Mouse (Mus musculus): ENCODE measurements around the gene Chst4. TPM values are rescaled to one million over a fixed set of nuclear protein-coding genes. Genes with fewer than 3 reads are reported as not detected.

Gene Chst4
- polyA plus RNA-seq, 1 experiment from 2014 or later: 0.60 TPM

GRCm38 (mm10) chr8:109983944-109984343, 55.6 kb downstream of the Chst4 start:
- Histone ChIP-seq H3K27me3 (replicated peaks) (0 out of 2 replicates have a peak, but pooled peaks cover 3% of the 10 kb centered on the region), H3K4me1 (replicated peaks) (no peaks in the 10 kb centered on the region), H3K4me3 (no peak overlapping the region), H3K9ac (no peak overlapping the region), H3K9me3 (replicated peaks) (no peaks in the 10 kb centered on the region), H3K27ac (ENCODE audit: poor library complexity, severe bottlenecking) (no peak overlapping the region), H3K4me2 (no peak overlapping the region), H3K36me3 (no peaks in the 10 kb centered on the region)
- no peak for ATAC-seq (ENCODE audit: insufficient number of reproducible peaks, low FRiP score)
- WGBS: 41% methylated on average over 5 of the region's 5 CpGs

GRCm38 (mm10) chr8:109982386-109983105, 57.0 kb downstream of the Chst4 start:
- no peaks in the 10 kb centered on the region for H3K36me3 ChIP-seq
- ATAC-seq (ENCODE audit: insufficient number of reproducible peaks, low FRiP score): no peak
- no peak overlapping the region for H3K27ac ChIP-seq (ENCODE audit: poor library complexity, severe bottlenecking)
- 72% methylated on average over 15 of the region's 15 CpGs for WGBS
- H3K4me2 ChIP-seq: no peak overlapping the region
- H3K4me1 ChIP-seq (replicated peaks): no peaks in the 10 kb centered on the region
- H3K9ac ChIP-seq: no peak overlapping the region
- no peaks in the 10 kb centered on the region for H3K9me3 ChIP-seq (replicated peaks)
- H3K4me3 ChIP-seq: no peak overlapping the region
- H3K27me3 ChIP-seq (replicated peaks): 0 out of 2 replicates have a peak, but pooled peaks cover 3% of the 10 kb centered on the region

GRCm38 (mm10) chr8:109979339-109979738, 60.2 kb downstream of the Chst4 start:
- Histone ChIP-seq H3K4me2 (no peak overlapping the region), H3K9ac (no peak overlapping the region), H3K27me3 (replicated peaks) (0 out of 2 replicates have a peak, but pooled peaks cover 3% of the 10 kb centered on the region), H3K4me3 (no peak overlapping the region), H3K27ac (ENCODE audit: poor library complexity, severe bottlenecking) (no peak overlapping the region), H3K4me1 (replicated peaks) (no peaks in the 10 kb centered on the region), H3K9me3 (replicated peaks) (peaks cover 6% of the 10 kb centered on the region), H3K36me3 (no peaks in the 10 kb centered on the region)
- no peak for ATAC-seq (ENCODE audit: insufficient number of reproducible peaks, low FRiP score)
- WGBS: 69% methylated on average over 6 of the region's 6 CpGs

Other genes starting within 250 kb of the Chst4 start
- gene Phlpp2, start 171.2 kb downstream of the Chst4 start, polyA plus RNA-seq (2016; fragmentation: Nextera tagmentation; extraction: Ambion mirVana): 1.5 and 1.8 TPM in 2 replicates
- gene Marveld3, start 77.5 kb downstream of the Chst4 start, polyA plus RNA-seq (2016; fragmentation: Nextera tagmentation; extraction: Ambion mirVana): 0.40 and 0.41 TPM in 2 replicates
- gene Tat, start 49.3 kb downstream of the Chst4 start, polyA plus RNA-seq (2016; fragmentation: Nextera tagmentation; extraction: Ambion mirVana): 0.08 TPM in 1 of 2 replicates, not detected in the other
- gene Zfp612, start 40.0 kb upstream of the Chst4 start, polyA plus RNA-seq (2016; fragmentation: Nextera tagmentation; extraction: Ambion mirVana): 6.8 and 7.2 TPM in 2 replicates
- not detected in 2 replicates for gene Gm21964, start 61.5 kb upstream of the Chst4 start, polyA plus RNA-seq (2016; fragmentation: Nextera tagmentation; extraction: Ambion mirVana)
- not detected in 2 replicates for gene Gm17720, start 63.0 kb upstream of the Chst4 start, polyA plus RNA-seq (2016; fragmentation: Nextera tagmentation; extraction: Ambion mirVana)
- 1.7 and 1.8 TPM in 2 replicates for gene Calb2, start 128.5 kb upstream of the Chst4 start, polyA plus RNA-seq (2016; fragmentation: Nextera tagmentation; extraction: Ambion mirVana)
- gene Cmtr2, start 175.9 kb upstream of the Chst4 start, polyA plus RNA-seq (2016; fragmentation: Nextera tagmentation; extraction: Ambion mirVana): 6.4 and 6.7 TPM in 2 replicates
- 0.28 and 0.29 TPM in 2 replicates for gene Hydin, start 227.2 kb upstream of the Chst4 start, polyA plus RNA-seq (2016; fragmentation: Nextera tagmentation; extraction: Ambion mirVana)